Mouse (Mus musculus) kidney, adult 2 months (tissue): ENCODE data around the gene Tjap1. TPM values are rescaled to one million over a fixed set of nuclear protein-coding genes. Genes with fewer than 3 reads are reported as not detected.
A peak's percentile ranks its signal among the peaks of the same experiment; 100 is the strongest.

Source experiments
- DNase-seq: peaks from one replicate; pipeline ENCODE4 v3.0.0; 2021
- H3K27ac ChIP-seq: fragments of 200-500 bp; 2 replicates; pipeline ENCODE4 v1.5.1; 2012; ENCODE audit warnings: low read depth, low read length, control low read depth, inconsistent platforms; ENCODE audit not compliant: insufficient read depth
- H3K27me3 ChIP-seq: fragments of 200-500 bp; replicated peaks from 2 replicates; pipeline ENCODE4 v1.6.1; 2012; ENCODE audit warnings: mild to moderate bottlenecking, moderate library complexity, low read length, inconsistent platforms; ENCODE audit not compliant: control insufficient read depth, insufficient read depth
- H3K36me3 ChIP-seq: fragments of 200-500 bp; 2 replicates; pipeline ENCODE4 v1.6.1; 2012; ENCODE audit warnings: mild to moderate bottlenecking, moderate library complexity, low read length, inconsistent platforms; ENCODE audit not compliant: control insufficient read depth, insufficient read depth
- H3K4me1 ChIP-seq: fragments of 200-500 bp; 2 replicates; pipeline ENCODE4 v1.6.1; 2011; ENCODE audit warnings: low read length; ENCODE audit not compliant: control insufficient read depth, insufficient read depth
- H3K4me3 ChIP-seq: fragments of 200-500 bp; 2 replicates; pipeline ENCODE4 v1.5.1; 2011; ENCODE audit warnings: mild to moderate bottlenecking, low read depth, low read length, control low read depth; ENCODE audit not compliant: insufficient read depth
- CTCF ChIP-seq: fragments of 200-500 bp; conservative IDR thresholded peaks from 2 replicates; pipeline ENCODE4 v1.5.1; 2011; ENCODE audit warnings: low read depth, mild to moderate bottlenecking, control low read depth, low read length, moderate library complexity, mixed read lengths; ENCODE audit not compliant: insufficient read depth, insufficient read length
- POLR2A ChIP-seq: fragments of 200-500 bp; IDR thresholded peaks from one replicate; pipeline ENCODE4 v1.6.1; 2011; ENCODE audit warnings: low read depth, low read length, control low read depth
- WGBS: fragments of 180-500 bp; shearing (Covaris S2); methylation state at CpG from one replicate; pipeline ENCODE4 v1.1.7; 2018; 5-methylcytosine and 5-hydroxymethylcytosine counted together
- polyA plus RNA-seq: library from polyadenylated mRNA; depleted of rRNA; stranded (reverse); fragments of >200 nt; gene quantifications from 2 replicates; pipeline ENCODE4 v1.2.3, GENCODE M21; 2012

Tjap1 gene
- polyA plus RNA-seq, 1 experiment, result 23.1 TPM

- H3K36me3 ChIP-seq, result no peaks in the 10 kb centered on the region
- H3K27ac ChIP-seq, result no peak overlapping the region
- H3K4me3 ChIP-seq, result no peak overlapping the region
- TF ChIP-seq POLR2A (no peak), CTCF (no peak)
- DNase-seq, result no peak
- no peaks in the 10 kb centered on the region for H3K27me3 ChIP-seq
- 0 out of 2 replicates have a peak, but pooled peaks cover 3% of the 10 kb centered on the region for H3K4me1 ChIP-seq
- WGBS, result 52% methylated on average over 1 of the region's 1 CpGs
These were observed 9.0 kb downstream of the Tjap1 start for GRCm38 (mm10) chr17:46273803-46274236.

- DNase-seq, result peak; percentile 83
- 66% methylated on average over 5 of the region's 5 CpGs for WGBS
- H3K27me3 ChIP-seq, result no peaks in the 10 kb centered on the region
These were observed 10.2 kb downstream of the Tjap1 start for GRCm38 (mm10) chr17:46272675-46273074.

GRCm38 (mm10) chr17:46272058-46272457 is 10.8 kb downstream of the Tjap1 start:
- no peak for TF ChIP-seq CTCF
- no peak for TF ChIP-seq POLR2A
- Histone ChIP-seq H3K36me3 (no peaks in the 10 kb centered on the region), H3K27ac (no peak overlapping the region), H3K4me3 (no peak overlapping the region), H3K4me1 (0 out of 2 replicates have a peak, but pooled peaks cover 3% of the 10 kb centered on the region), H3K27me3 (no peaks in the 10 kb centered on the region)
- WGBS, result 96% methylated on average over 2 of the region's 2 CpGs
- no peak for DNase-seq

More at GRCm38 (mm10) chr17:46272675-46273074, 10.2 kb downstream of the Tjap1 start:
- no peaks in the 10 kb centered on the region for H3K36me3 ChIP-seq
- 0 out of 2 replicates have a peak, but pooled peaks cover 3% of the 10 kb centered on the region for H3K4me1 ChIP-seq
- H3K4me3 ChIP-seq, result no peak overlapping the region
- TF ChIP-seq CTCF (no peak), POLR2A (no peak)
- no peak overlapping the region for H3K27ac ChIP-seq

- Histone ChIP-seq H3K4me1 (0 out of 2 replicates have a peak, but pooled peaks cover 6% of the 10 kb centered on the region), H3K27me3 (no peaks in the 10 kb centered on the region), H3K4me3 (no peak overlapping the region), H3K36me3 (no peaks in the 10 kb centered on the region), H3K27ac (no peak overlapping the region)
- WGBS, result 69% methylated on average over 19 of the region's 19 CpGs
- TF ChIP-seq POLR2A (no peak), CTCF (no peak)
- DNase-seq, result peak; percentile 70
These were observed 12.9 kb downstream of the Tjap1 start for GRCm38 (mm10) chr17:46269771-46270534.

GRCm38 (mm10) chr17:46268026-46268720 is 14.7 kb downstream of the Tjap1 start:
- WGBS, result 63% methylated on average over 10 of the region's 10 CpGs
- no peak for DNase-seq
- no peak overlapping the region for H3K27ac ChIP-seq

GRCm38 (mm10) chr17:46267511-46267910 is 15.3 kb downstream of the Tjap1 start:
- TF ChIP-seq POLR2A, result no peak
- no peak for TF ChIP-seq CTCF
- DNase-seq, result no peak
- Histone ChIP-seq H3K4me1 (0 out of 2 replicates have a peak, but pooled peaks cover 6% of the 10 kb centered on the region), H3K27ac (no peak overlapping the region), H3K4me3 (no peak overlapping the region), H3K36me3 (no peaks in the 10 kb centered on the region; the same call in 1 of the 2 replicates), H3K27me3 (no peaks in the 10 kb centered on the region)
- WGBS, result 78% methylated on average over 7 of the region's 7 CpGs

More at GRCm38 (mm10) chr17:46268026-46268720, 14.7 kb downstream of the Tjap1 start:
- H3K27me3 ChIP-seq, result no peaks in the 10 kb centered on the region
- no peaks in the 10 kb centered on the region; the same call in 1 of the 2 replicates for H3K36me3 ChIP-seq
- H3K4me3 ChIP-seq, result no peak overlapping the region
- H3K4me1 ChIP-seq, result 0 out of 2 replicates have a peak, but pooled peaks cover 6% of the 10 kb centered on the region
- TF ChIP-seq CTCF (no peak), POLR2A (no peak)

- Histone ChIP-seq H3K4me1 (0 out of 2 replicates have a peak, but pooled peaks cover 6% of the 10 kb centered on the region), H3K36me3 (no peaks in the 10 kb centered on the region; the same call in 1 of the 2 replicates), H3K27ac (no peak overlapping the region), H3K4me3 (no peak overlapping the region), H3K27me3 (no peaks in the 10 kb centered on the region)
- WGBS, result 66% methylated on average over 6 of the region's 6 CpGs
- no peak for TF ChIP-seq CTCF
- TF ChIP-seq POLR2A, result no peak
- no peak for DNase-seq
These were observed 15.8 kb downstream of the Tjap1 start for GRCm38 (mm10) chr17:46266986-46267385.
